Mouse (Mus musculus): ENCODE results near the gene Actg1.
"Not testable (repeated sequence)": the region's sequence is repeated elsewhere in the genome, so short reads cannot be mapped to it uniquely, and the experiment has no call there.

Actg1 gene

GRCm38 (mm10) chr11:120360755-120361154 lies 12.4 kb upstream of the Actg1 start:
- DNase-seq (ENCODE audit: low spot score), result no peak

- DNase-seq (ENCODE audit: low spot score), result no peak
Observed at GRCm38 (mm10) chr11:120360062-120360461, 11.7 kb upstream of the Actg1 start.

DNA sequence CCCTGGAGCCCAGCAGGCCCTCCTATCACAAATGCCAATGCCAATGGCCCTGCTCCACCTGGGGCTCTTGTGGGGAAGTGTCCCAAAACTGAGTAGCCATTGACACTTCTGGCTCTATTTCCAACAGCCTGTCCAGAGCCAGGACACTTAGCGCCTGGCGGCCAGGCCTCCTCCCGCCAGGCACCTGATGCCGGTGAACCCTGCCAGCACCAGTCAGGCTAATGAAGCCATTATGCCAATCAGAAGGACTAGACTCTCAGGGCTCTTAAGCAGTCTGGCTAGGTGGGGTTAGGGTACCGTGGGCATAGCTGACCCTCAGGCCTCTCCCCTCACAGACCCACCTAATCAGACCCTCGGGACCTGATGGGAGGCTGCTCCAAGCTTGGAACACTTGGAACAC lies 11.0 kb upstream of the Actg1 start:
- DNase-seq (ENCODE audit: low spot score), result no peak

DNA sequence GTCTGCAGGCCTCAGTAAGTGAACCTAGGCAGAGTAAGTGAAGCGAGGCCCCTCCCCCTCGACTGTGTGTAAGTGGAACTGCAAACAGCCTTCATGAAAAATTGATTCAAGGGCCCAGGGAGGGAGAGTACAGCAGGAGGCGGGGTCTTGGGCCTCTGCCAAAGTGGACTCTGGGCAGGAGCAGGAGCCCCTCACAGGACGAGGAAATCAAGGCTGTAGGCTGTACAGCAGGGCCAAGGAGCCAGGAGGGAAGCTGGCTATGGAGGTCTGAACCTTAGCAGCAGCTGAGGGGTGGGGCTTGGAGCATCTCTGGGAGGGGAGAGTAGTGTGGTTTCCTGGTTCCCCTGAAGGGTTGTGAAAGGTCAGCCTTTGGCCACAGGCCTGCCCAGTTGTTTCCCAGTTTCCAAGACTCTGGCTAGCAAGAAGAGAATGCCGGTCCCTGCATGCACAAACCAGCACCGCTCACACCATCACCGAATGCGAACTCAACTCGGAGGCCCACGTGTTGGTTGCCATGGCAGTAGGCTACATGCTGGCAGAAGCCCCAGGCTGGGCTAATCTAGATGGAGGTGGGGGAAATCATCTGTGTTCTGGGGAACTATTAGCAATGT lies 9.6 kb upstream of the Actg1 start:
- DNase-seq (ENCODE audit: low spot score), result peak; percentile 69

DNA sequence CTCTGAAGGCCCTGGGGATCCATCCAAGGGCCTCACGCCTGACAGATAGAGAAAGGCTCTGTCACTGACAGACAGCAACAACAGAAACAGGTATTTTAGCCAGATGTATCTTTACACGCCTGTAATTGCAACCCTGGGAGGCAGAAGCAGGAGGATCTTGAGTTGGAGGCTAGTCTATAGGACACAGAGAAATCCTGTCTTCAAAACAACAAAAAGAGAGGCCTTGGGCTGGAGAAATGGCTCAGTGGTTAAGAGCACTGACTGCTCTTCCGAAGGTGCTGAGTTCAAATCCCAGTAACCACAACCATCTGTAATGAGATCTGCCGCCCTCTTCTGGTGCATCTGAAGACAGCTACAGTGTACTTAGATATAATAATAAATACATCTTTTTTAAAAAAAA lies 8.6 kb upstream of the Actg1 start:
- no peak for DNase-seq (ENCODE audit: low spot score)

DNA sequence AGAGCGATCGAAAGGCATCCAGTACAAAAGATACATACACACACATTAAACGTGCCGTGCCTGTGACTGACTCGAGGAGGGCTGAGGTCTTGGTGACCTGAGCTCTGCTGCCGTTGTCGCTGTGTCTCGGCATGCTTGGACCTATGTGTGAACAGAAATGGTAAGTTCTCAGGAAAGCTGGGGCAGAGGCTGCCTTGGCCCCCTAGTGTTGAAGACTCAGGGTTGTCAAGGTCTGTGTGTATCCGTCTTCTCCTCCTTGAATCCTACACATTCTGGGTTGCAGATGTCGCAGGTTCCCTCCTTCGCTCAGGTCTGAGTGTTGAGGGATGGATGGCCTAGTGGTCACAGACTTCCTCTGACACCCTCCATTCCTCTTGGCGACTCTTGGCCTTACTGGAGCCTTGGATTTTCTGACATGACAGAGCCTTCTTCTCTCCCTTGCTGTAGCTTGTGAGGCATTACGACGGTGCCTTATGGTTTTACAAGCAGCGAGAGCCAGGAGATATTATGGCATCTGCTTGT lies 8.0 kb upstream of the Actg1 start:
- DNase-seq (ENCODE audit: low spot score), result no peak

DNA sequence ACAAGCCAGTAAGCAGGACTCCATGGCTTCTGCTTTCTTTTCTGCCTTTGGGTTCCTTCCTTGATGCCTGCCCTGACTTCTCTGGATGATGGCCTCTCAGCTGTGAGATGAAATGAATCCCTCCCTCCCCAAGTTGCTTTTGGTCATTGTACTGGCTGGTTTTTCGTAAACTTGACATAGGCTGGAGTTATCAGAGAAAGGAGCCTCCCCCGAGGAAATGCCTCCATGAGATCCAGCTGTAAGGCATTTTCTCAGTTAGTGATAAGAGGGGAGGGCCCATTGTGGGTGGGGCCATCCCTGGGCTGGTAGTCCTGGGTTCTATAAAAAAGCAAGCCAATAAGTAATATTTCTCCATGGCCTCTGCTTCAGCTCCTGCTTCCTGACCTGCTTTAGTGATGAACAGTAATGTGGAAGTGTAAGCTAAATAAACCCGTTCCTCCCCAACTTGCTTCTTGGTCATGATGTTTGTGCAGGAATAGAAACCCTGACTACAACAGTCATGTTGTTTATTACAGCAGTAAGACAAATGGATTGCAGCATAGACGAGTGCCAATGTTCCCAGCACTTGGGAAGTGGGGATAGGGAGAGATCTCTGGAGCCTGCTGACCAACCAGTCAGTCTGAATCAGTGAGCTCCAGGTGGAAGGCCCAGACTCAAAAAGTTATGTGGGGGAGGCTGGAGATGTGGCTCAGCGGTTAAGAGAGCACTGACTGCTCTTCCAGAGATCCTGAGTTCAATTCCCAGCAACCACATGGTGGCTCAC lies 7.1 kb upstream of the Actg1 start:
- no peak for DNase-seq (ENCODE audit: low spot score)

GRCm38 (mm10) chr11:120354304-120355276 lies 6.2 kb upstream of the Actg1 start:
- no peak for DNase-seq (ENCODE audit: low spot score)

DNA sequence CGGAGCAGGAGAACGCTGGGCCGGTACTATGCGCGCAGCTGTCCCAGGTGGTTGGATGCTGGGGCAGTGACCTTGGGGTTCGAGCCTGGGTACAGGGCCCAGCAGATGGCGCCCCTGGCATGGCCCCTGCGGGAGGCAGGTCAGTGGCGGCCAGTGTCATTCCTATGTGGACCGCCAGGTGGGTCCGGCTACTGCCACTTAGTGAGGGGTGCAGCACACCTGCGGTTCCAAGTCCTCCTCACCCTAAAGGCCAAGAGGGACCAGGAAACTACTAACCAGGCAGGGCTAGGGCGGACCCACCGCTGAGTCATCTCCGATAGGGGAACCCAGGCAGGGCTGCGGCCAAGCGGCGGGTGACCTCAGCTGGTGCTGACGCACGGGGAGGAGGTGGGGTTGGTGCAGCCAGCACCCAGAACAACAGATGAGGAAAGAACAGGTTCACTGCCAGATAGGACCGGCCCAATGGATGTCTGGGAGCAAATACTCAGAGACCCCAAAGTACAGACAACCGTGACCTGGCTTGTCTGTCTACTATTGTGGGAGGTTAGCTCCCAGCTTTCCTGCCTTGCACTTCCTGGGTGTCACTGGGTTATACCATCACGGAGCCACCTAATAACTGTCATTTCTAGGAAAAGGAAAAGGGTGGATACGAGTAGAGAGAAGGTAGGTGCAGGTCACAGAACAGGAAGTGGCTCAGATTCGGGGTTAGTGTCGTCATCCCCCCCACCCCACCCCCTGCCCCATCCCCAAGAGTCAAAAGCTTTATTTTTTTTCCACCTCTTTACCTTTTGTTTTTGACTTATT lies 5.4 kb upstream of the Actg1 start:
- DNase-seq (ENCODE audit: low spot score), result peak; percentile 78

GRCm38 (mm10) chr11:120352571-120353290 lies 4.4 kb upstream of the Actg1 start:
- no peak for DNase-seq (ENCODE audit: low spot score)

GRCm38 (mm10) chr11:120352093-120352350 lies 3.7 kb upstream of the Actg1 start:
- DNase-seq (ENCODE audit: low spot score), result not testable (repeated sequence)

GRCm38 (mm10) chr11:120351250-120352092 lies 3.1 kb upstream of the Actg1 start:
- peak; percentile 11 for DNase-seq (ENCODE audit: low spot score)

DNA sequence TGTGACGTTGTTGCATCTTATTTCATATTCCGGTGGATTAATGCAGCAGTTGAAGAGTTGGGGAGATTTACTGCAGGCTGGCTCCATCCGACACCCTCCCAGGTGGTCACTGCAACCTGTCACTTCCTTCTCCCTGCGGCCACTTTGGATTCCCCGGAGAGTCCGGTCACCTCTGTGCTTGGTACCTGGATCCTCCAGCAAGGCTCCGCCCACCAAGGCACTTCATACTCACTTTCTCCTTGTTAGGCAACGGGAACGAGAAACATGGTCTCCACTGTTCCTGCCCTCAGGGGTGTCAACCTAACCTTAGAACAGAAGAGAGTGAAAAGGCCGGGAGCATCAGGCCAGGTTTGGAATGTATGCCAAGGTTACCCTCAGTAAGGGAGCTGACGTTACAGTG lies 2.4 kb upstream of the Actg1 start:
- peak; percentile 46 for DNase-seq (ENCODE audit: low spot score)

DNA sequence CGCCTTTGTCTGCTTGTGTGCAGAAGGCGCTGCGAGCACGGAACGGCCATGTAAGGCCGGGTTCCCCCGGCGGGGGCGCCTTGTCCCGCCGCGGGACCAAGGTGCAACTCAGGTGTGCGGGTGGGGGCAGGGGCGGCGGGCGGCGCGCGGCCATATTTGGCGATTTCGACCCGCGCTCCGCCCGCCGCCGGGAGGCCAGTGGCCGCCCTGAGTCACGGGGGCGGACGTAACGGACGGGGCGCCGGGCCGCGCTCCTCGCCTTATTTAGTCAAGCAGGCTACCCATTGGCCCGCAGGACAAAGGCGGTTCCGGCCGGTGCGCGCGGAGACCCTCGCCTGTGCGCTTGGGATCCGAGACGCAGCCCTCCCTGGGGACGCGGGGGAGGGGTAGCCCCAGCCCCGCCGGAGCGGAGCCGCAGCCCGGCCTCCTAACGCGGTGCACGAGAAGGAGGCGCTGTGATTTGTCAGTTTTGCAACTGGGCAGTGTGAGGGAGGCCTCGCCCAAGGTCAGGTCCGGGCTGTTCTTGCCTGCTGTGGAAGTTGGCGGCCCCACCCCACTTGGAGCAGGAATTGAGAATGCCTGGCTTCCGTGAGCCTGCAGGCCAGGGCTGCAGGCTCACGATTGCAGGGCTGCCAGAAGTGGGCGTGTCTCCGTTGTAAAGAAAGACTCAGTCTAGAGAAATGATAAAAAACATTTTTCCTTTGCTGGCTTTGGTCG lies 1.8 kb upstream of the Actg1 start:
- peak; percentile 97 for DNase-seq (ENCODE audit: low spot score)

- peak; percentile 58 for DNase-seq (ENCODE audit: low spot score)
Observed at GRCm38 (mm10) chr11:120349371-120349985, 1.1 kb upstream of the Actg1 start.

DNA sequence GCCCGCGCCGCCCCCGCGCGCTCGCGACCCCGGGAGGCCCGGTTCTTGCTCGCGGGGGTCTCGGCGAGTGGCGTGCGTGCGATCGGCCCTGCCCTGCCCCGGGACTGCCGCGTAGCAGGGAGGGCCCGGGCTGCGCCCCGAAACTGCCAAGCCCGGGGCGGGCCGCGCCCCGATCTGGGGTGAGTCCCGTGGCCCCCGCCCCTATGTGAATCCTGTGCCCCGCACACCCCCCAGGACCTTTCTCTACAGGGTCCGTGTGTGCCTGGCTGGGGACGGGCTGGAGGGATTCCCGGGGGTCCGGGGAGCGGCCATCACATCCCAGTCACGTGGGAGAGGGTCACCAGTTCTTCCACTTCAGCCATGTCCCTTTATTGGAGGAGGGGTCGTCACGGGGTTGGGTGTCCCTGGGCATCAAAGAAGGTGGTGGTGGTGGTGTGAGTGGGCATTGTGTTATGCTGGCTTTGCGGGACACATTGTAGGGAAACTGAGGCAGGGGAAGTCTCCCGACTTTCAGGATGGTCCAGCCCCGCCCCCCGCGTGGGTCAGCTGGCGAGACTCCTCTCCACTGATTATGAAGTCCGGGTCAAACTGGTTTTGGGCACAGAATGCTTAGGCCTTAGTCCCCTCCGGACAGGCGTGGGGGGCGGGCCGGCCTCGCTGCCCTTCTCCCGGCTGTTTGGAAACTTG lies 485 bp upstream of the Actg1 start:
- DNase-seq (ENCODE audit: low spot score), result peak; percentile 84

GRCm38 (mm10) chr11:120347301-120347700 lies 1.0 kb downstream of the Actg1 start:
- DNase-seq (ENCODE audit: low spot score), result peak; percentile 13

GRCm38 (mm10) chr11:120346383-120347034 lies 1.8 kb downstream of the Actg1 start:
- DNase-seq (ENCODE audit: low spot score), result peak; percentile 10
